Mouse (Mus musculus): ENCODE results near the gene Gm10577. TPM values are rescaled to one million over a fixed set of nuclear protein-coding genes. Genes with fewer than 3 reads are reported as not detected.

Gm10577 gene
- polyA plus RNA-seq, 1 experiment, result not detected

DNA sequence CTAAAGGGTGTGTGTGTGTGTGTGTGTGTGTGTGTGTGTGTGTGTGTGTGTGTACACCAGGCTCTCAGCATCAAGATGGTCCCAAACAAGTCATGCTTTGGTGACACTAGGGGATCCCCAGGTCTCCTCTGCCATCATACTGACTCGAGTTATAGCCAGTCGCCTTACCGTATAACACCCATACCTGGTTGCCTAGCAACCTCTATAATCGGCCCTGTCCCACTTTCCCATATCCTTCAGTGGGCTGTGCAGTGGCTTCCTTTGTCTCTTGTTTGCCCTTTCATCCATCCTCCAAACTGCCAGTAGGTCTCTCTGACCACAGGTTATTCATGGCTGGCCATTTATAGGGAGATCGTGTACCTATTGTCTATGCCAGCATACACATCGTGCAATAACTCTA lies 19.4 kb downstream of the Gm10577 start:
- 89% methylated on average over 6 of the region's 6 CpGs for WGBS
- no peak overlapping the region for H3K27ac ChIP-seq (ENCODE audit: insufficient read depth, low read depth, low read length)
- TF ChIP-seq CTCF (IDR thresholded peaks at IDR 0.05; ENCODE audit: insufficient read depth, low read depth, low read length) (no peak), POLR2A (IDR thresholded peaks at IDR 0.05; ENCODE audit: insufficient read depth, low read depth, low read length) (no peak)
- no peak overlapping the region for H3K4me3 ChIP-seq (ENCODE audit: insufficient read depth, low read depth, low read length)
- H3K4me1 ChIP-seq (ENCODE audit: control insufficient read depth, insufficient read depth, low read length), result no peaks in the 10 kb centered on the region

DNA sequence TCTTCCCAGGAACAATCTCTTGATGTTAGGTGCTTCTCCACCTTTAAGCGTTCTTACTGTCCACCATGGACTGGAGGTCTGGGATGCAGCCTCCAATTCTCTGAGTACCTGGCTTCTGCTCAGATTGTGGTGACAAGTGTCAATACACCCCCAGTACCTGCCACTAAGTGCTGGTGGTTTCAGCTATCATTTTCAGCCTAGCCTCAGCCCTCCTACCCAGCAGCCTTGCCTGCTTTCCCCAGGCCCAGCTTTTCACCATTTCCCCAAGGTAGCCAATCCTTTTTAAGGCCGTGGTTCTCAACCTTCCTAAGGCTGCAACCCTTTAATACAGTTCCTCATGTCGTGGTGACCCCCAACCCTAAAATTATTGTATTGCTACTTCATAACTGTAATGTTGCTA lies 19.9 kb downstream of the Gm10577 start:
- H3K4me3 ChIP-seq (ENCODE audit: insufficient read depth, low read depth, low read length), result no peak overlapping the region
- 96% methylated on average over 3 of the region's 3 CpGs for WGBS
- H3K4me1 ChIP-seq (ENCODE audit: control insufficient read depth, insufficient read depth, low read length), result no peaks in the 10 kb centered on the region
- no peak for TF ChIP-seq CTCF (IDR thresholded peaks at IDR 0.05; ENCODE audit: insufficient read depth, low read depth, low read length)
- TF ChIP-seq POLR2A (IDR thresholded peaks at IDR 0.05; ENCODE audit: insufficient read depth, low read depth, low read length), result no peak
- no peak overlapping the region for H3K27ac ChIP-seq (ENCODE audit: insufficient read depth, low read depth, low read length)

DNA sequence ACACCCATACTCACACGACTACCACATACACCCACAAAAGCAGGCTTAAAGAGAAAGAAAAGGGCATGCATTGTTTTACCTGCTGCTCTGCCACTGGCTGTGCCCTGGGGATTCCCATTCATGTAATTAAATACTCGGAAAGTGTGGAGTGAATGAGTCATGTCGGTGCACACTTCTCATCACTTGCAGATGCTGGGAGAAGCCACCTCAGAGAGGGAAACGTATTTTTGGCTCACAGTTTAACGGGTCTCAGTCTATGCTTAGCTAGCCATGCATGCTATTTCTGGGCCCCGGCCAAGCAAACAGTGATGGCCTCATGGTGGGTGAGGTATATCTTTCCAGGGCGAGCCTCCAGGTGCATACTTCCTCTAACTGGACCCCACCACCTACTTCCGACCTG lies 21.6 kb downstream of the Gm10577 start:
- H3K4me1 ChIP-seq (ENCODE audit: control insufficient read depth, insufficient read depth, low read length), result no peaks in the 10 kb centered on the region
- no peak overlapping the region for H3K27ac ChIP-seq (ENCODE audit: insufficient read depth, low read depth, low read length)
- H3K4me3 ChIP-seq (ENCODE audit: insufficient read depth, low read depth, low read length), result no peak overlapping the region
- 50% methylated on average over 8 of the region's 8 CpGs for WGBS
- TF ChIP-seq CTCF (IDR thresholded peaks at IDR 0.05; ENCODE audit: insufficient read depth, low read depth, low read length) (no peak), POLR2A (IDR thresholded peaks at IDR 0.05; ENCODE audit: insufficient read depth, low read depth, low read length) (no peak)

DNA sequence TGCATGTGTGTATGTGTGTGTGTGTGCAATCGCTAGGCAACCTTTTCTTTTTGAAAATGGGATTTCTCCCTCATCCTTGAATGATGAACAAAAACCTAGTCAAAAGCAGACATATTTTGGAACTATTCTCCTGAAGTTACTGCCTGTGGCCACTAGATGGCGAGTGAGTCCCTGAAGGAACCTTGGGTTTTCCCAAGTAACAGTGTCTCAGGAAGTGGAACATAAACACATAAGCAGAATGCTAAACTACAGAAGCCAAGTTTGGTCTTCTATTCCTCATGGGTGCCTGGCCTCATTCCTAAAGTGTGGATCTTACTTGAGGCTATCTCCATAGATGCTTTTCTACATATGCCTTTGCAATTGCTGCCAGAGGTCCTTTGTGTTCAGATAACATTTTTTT lies 22.4 kb downstream of the Gm10577 start:
- no peak overlapping the region for H3K27ac ChIP-seq (ENCODE audit: insufficient read depth, low read depth, low read length)
- 8% methylated on average over 2 of the region's 2 CpGs for WGBS
- no peak overlapping the region for H3K4me3 ChIP-seq (ENCODE audit: insufficient read depth, low read depth, low read length)
- H3K4me1 ChIP-seq (ENCODE audit: control insufficient read depth, insufficient read depth, low read length), result no peaks in the 10 kb centered on the region
- no peak for TF ChIP-seq POLR2A (IDR thresholded peaks at IDR 0.05; ENCODE audit: insufficient read depth, low read depth, low read length)
- TF ChIP-seq CTCF (IDR thresholded peaks at IDR 0.05; ENCODE audit: insufficient read depth, low read depth, low read length), result no peak

DNA sequence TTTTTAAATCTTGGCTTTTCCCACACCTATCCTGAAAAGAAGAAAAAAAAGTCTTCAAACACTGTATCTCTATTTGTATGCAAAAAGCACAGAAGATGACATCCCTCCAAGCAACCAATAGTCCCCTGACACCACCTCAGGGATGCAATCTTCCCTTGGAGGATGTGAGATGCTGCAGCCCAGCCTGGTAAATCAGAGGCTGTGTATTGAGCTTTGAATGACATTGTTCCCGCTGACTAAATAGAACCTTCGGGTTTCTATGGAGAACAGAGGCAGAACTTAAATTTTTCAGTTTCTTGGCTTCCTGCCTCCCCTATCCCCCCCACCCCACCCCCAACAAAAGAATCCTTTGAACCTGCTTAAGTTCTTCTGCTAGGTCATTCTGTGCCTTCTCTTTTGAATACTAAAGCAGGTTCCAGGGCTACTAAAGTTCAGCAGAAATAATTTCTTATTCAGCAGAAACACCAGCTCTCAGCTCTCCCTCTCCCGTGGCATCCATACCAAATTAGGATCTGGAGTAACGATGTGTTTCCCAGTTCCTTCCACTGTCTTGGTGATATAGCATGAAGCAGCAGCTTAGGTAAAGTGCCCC lies 24.3 kb downstream of the Gm10577 start:
- no peak overlapping the region for H3K27ac ChIP-seq (ENCODE audit: insufficient read depth, low read depth, low read length)
- TF ChIP-seq POLR2A (IDR thresholded peaks at IDR 0.05; ENCODE audit: insufficient read depth, low read depth, low read length) (no peak), CTCF (IDR thresholded peaks at IDR 0.05; ENCODE audit: insufficient read depth, low read depth, low read length) (no peak)
- 46% methylated on average over 4 of the region's 4 CpGs for WGBS
- no peak overlapping the region for H3K4me3 ChIP-seq (ENCODE audit: insufficient read depth, low read depth, low read length)
- H3K4me1 ChIP-seq (ENCODE audit: control insufficient read depth, insufficient read depth, low read length), result no peaks in the 10 kb centered on the region

DNA sequence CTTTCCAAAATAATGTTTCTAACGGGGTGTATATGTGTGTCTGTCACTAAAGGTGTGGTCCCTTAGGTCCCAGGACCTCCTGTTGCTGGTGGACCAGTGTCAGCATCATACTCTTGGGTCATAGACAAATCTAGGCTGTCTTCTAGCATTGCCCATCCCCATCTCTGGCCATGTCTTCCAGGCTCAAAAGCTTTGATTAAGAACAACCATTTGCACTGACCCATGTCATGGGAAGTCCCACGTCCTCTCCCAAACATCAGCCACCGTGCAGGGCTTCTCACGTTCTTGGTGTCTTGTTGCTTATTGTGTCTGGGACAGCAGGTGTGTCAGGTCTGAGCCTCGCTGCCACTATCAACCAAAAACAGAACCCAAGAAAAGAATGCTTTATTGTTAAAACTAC lies 24.9 kb downstream of the Gm10577 start:
- WGBS, result 81% methylated on average over 5 of the region's 5 CpGs
- H3K4me3 ChIP-seq (ENCODE audit: insufficient read depth, low read depth, low read length), result no peak overlapping the region
- no peak overlapping the region for H3K27ac ChIP-seq (ENCODE audit: insufficient read depth, low read depth, low read length)
- no peak for TF ChIP-seq CTCF (IDR thresholded peaks at IDR 0.05; ENCODE audit: insufficient read depth, low read depth, low read length)
- TF ChIP-seq POLR2A (IDR thresholded peaks at IDR 0.05; ENCODE audit: insufficient read depth, low read depth, low read length), result no peak
- no peaks in the 10 kb centered on the region; the same call in 1 of the 2 replicates for H3K4me1 ChIP-seq (ENCODE audit: control insufficient read depth, insufficient read depth, low read length)

DNA sequence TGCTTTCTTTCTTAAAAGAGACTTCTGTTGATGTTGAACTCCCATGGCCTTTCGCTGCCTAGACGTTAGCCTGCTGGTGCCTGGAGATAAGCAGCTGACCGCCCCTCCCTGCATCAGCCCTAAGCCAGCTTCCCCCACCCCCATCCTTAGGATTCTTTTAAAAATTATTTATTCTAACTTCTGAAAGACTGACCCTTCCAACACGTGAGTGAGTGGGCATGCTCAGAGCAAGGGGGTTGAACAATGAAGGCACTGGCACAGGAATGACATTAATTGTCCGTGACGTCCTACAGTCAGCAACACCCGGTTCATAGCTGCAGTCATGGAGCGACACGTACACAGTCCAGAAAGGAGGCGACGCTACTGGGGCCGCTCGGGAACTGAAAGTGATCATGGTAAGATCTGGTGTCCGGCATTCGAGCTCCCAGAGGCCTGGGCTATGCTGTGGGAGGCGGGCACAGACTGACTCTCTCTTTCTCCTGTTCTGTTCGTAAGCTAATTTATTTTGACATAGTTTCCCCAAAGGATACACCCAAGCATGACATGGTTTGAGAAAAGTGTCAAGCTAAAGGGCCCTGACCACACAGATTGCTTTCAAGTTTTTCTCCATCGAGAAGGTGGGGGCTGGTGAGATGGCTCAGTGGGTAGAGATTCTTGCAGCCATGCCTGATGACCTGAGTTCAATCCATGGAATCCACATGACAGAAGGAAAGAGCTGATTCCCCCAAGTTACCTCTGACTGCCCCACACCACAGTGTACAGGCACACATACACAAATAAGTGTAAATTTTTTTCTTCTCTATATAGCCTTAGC lies 25.8 kb downstream of the Gm10577 start:
- no peak for TF ChIP-seq CTCF (IDR thresholded peaks at IDR 0.05; ENCODE audit: insufficient read depth, low read depth, low read length)
- TF ChIP-seq POLR2A (IDR thresholded peaks at IDR 0.05; ENCODE audit: insufficient read depth, low read depth, low read length), result no peak
- H3K4me1 ChIP-seq (ENCODE audit: control insufficient read depth, insufficient read depth, low read length), result no peaks in the 10 kb centered on the region; the same call in 1 of the 2 replicates
- WGBS, result 88% methylated on average over 18 of the region's 18 CpGs
- no peak overlapping the region for H3K4me3 ChIP-seq (ENCODE audit: insufficient read depth, low read depth, low read length)
- no peak overlapping the region for H3K27ac ChIP-seq (ENCODE audit: insufficient read depth, low read depth, low read length)

DNA sequence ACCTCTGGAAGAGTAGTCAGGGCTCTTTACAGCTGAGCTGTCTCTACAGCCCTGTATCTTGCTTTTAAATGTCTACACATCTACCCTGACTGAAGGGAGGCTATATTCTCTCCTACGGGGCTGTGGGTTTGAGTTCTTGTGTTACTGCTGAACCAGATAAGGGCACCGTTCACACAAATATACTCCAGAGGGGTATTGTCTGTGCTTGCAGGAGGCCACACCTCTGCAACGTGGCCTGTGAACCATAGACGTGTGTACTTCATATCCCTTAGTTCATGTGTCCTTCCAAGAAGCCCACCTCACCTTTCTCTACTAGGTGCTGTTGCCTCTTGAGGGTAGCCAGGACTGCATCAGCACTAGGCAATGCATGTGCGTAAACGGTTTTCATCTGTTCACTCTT lies 28.4 kb downstream of the Gm10577 start:
- Histone ChIP-seq H3K4me3 (ENCODE audit: insufficient read depth, low read depth, low read length) (no peak overlapping the region), H3K27ac (ENCODE audit: insufficient read depth, low read depth, low read length) (no peak overlapping the region), H3K4me1 (ENCODE audit: control insufficient read depth, insufficient read depth, low read length) (no peaks in the 10 kb centered on the region; the same call in 1 of the 2 replicates)
- TF ChIP-seq CTCF (IDR thresholded peaks at IDR 0.05; ENCODE audit: insufficient read depth, low read depth, low read length) (no peak), POLR2A (IDR thresholded peaks at IDR 0.05; ENCODE audit: insufficient read depth, low read depth, low read length) (no peak)
- WGBS, result 93% methylated on average over 6 of the region's 6 CpGs

DNA sequence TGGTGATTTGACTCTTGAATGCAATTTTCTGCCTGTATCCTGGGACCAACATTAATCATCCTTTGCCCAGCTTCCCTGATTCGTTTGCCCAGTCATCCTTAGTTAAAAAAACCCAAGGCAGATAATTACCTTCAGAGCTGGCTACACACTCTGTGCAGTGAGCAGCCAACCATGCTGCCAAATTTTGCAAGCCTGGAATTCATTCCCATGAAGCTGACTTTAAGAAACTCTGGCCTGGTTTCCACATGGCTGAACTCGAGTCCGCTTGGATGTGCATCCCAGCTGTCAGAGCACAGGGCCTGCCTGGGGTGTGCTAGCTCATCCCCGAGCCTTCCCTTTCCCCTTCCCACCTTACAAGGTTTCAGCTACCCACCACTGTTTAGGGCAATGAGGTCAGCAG lies 29.5 kb downstream of the Gm10577 start:
- Histone ChIP-seq H3K4me1 (ENCODE audit: control insufficient read depth, insufficient read depth, low read length) (no peaks in the 10 kb centered on the region; the same call in 1 of the 2 replicates), H3K4me3 (ENCODE audit: insufficient read depth, low read depth, low read length) (no peak overlapping the region), H3K27ac (ENCODE audit: insufficient read depth, low read depth, low read length) (no peak overlapping the region)
- WGBS, result 42% methylated on average over 4 of the region's 4 CpGs
- TF ChIP-seq CTCF (IDR thresholded peaks at IDR 0.05; ENCODE audit: insufficient read depth, low read depth, low read length), result no peak
- TF ChIP-seq POLR2A (IDR thresholded peaks at IDR 0.05; ENCODE audit: insufficient read depth, low read depth, low read length), result no peak

All from olfactory bulb, adult 2 months (tissue).